Mouse (Mus musculus): ENCODE results near the gene Dcun1d2.

DNA sequence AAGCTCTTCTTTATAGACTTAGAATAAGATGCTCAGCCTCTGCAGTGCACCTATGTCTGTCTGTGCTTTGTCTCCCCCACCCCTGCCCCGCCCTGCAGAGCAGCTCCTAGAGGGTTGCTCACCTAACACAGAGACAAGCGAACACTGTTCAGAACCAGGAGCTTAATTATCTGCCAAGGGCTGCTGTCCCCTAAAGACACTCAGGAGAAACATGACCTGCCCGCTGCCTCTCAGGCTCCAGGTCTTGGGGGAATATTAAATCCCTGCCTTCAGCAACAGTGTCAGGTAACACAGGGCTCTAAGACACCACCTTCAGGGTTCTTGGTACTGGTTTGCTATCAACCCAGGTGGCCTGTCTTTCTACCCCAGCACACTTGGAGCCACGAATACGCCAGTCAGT, 34.5 kb downstream of the Dcun1d2 start:
- no peak for TF ChIP-seq GATA1 (IDR thresholded peaks at IDR 0.05; ENCODE audit: borderline replicate concordance, low read length)
- TF ChIP-seq FLI1 (IDR thresholded peaks at IDR 0.05; ENCODE audit: low read length), result no peak

Data from megakaryocyte, embryonic 14.5 days (primary cell).